Mouse (Mus musculus) lung, adult 18-20 months (tissue): ENCODE results near the gene Vnn1.

Source experiments
- DNase-seq, 2 experiments: peaks; one replicate each; pipeline ENCODE4 v3.0.0; 2022; ENCODE audit warnings: mixed read lengths in 2 of 2

Gene Vnn1

GRCm38 (mm10) chr10:23894601-23895349 is at the start of gene Vnn1:
TSS of gene Vnn1 (plus strand) at chr10:23894688.
- DNase-seq, result peak in 1 of 2 experiments; percentile 4

DNA sequence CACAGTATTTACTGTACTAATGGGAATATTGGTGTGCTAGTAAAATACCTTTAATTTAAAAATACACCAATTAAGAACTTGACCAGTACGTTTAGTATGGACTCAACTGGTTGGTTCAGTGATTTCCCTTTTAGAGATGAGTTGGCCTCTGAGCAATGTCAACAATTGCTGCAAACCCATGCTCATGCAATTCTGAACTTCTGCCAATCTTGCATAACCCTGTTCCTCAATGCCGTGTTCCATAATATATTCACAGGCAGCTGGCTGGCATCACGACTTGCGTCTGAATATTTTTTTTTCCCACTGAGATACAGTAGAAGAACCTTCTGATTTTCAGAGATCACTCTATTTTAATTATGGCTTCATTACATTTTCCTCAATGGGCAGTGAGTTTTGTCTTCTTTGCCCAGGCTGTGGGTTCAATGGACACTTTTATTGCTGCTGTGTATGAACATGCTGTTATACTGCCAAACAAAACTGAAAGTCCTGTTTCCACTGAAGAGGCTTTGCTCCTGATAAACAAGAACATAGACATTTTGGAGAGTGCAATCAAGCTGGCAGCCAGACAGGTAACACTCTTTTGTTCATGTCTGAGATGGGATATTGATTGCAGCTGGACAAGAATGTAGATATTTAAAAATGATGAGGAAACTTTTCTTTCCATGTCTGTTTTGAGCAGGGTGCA is 43.1 kb upstream of the Vnn1 start, which contains the start of gene Vnn3:
Gene Vnn3, plus strand, starts transcription at position 235 of the 685 bp plus-strand sequence.
- DNase-seq, result peak in 1 of 2 experiments; percentile 52

- DNase-seq, result peak; percentile 43 to 80
Observed at GRCm38 (mm10) chr10:23852096-23852495, 42.4 kb upstream of the Vnn1 start.

DNA sequence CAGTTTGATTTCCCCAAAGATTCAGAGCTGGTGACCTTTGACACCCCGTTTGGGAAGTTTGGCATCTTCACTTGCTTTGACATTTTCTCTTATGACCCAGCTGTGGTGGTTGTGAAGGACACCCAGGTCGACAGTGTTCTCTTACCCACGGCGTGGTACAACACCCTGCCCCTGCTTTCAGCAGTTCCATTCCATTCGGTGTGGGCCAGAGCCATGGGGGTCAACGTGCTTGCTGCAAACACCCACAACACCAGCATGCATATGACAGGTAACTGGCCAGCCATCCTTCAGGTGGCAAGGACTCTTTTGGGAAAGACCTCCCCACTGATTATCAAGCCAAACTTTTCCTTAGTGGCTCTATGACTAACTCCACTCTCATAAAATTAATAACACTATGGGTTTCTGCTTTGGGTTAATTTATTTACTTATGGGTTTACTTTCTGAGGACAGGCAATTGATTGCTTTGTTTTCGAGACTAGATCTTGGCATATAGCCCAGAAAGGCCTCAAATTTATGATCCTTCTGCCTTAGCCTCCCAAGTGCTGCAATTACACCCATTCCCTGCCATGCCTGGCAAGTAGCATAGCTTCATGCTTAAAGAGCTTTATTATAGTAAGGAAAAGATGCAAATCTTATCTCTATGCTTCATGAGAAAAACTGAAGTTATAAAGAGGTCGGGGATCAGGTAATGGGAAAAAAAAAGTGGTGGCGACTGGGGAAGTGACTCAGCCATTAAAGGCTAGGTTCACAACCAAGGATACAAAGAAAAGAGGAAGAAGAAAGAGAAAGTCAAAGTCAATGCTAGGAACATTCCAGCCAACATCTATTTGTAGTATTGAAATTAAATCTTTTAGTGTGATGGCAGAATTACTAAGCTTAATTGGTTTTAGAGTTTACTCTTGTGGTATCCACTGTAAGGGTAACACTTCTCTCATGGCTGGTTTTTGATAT is 29.9 kb upstream of the Vnn1 start:
- DNase-seq, result no peak

DNA sequence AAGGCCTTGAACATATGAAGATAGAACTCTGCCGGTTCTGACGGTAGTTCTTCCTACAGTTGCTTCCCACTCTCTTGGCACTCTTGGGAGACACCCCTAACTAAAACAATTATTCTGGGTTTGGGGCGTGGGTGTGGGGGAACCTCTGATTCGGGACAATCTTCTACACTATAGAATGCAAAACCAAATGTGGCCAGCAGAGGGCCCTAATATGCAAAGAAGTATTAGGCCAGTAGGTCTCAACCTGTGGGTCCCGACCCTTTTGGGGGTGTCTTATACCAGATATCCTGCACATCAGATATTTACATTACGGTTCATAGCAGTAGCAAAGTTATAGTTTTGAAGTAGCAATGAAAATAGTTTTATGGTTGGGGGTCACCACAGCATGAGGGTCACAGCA is 13.8 kb upstream of the Vnn1 start:
- peak in 1 of 2 experiments; percentile 23 for DNase-seq

- no peak for DNase-seq
Observed at GRCm38 (mm10) chr10:23884910-23885309, 9.6 kb upstream of the Vnn1 start.

- DNase-seq, result no peak
Observed at GRCm38 (mm10) chr10:23886060-23886459, 8.4 kb upstream of the Vnn1 start.

- peak in 1 of 2 experiments; percentile 9 for DNase-seq
Observed at GRCm38 (mm10) chr10:23892987-23893386, 1.5 kb upstream of the Vnn1 start.

DNA sequence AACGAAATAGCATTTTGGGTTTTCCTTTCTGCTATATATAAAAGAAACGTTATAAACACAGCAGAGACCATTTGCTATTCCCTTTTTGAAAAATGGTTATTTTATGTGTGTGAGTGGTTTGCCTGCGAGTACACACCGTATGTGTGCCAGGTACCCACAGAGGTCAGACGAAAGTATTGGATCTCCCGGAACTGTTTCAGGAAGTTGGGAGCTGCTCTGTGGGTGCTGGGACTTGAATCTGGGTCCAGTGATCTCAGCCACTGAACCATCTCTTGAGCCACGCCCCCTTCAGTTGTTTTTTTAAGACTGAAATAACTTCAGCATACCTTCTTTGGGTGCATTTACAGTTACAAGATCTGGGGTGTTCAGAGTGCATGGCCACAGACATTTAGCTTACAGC is 888 bp downstream of the Vnn1 start:
- DNase-seq, result peak in 1 of 2 experiments; percentile 4

GRCm38 (mm10) chr10:23901119-23901518 is 6.6 kb downstream of the Vnn1 start:
- no peak for DNase-seq

DNA sequence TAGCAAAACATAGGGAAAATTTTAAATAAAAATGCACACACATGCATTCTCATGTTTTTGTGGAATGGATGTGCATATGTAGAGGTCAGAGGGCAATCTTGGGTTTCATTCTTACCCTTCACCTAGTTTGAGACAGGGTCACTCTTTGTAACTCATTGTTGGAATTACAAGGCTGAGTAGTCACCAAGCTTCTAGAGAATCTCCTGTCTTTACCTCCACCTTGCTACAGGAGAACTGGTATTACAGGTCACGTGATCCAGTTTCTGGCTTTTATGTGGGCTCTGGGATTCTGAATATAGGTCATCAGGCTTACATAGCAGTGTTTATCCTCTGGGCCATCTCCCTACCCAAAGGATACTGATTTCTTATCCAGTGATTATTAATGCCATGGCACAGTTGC is 11.2 kb downstream of the Vnn1 start:
- DNase-seq, result no peak

DNA sequence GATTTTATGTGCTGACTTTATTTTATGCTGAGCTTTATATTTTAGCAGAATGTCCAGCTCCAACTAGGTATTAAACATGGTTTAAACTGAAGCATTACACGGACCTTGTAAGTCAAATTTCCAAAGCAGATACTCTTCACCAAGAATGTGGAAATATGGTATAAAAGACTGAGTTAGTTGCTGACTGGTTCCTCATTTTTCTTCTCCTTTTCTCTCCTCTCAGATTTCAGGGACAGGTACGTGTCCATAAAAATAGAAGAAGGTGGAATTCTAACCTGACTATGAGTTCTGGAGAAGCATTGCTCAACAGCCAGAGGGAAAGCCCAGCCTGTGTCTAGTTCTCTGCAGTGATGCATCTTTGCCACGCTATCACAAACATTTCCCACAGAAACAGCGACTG is 25.6 kb downstream of the Vnn1 start, which contains the start of gene Taar1:
Gene Taar1, plus strand, starts transcription at position 301 of the 400 bp plus-strand sequence.
- no peak for DNase-seq

DNA sequence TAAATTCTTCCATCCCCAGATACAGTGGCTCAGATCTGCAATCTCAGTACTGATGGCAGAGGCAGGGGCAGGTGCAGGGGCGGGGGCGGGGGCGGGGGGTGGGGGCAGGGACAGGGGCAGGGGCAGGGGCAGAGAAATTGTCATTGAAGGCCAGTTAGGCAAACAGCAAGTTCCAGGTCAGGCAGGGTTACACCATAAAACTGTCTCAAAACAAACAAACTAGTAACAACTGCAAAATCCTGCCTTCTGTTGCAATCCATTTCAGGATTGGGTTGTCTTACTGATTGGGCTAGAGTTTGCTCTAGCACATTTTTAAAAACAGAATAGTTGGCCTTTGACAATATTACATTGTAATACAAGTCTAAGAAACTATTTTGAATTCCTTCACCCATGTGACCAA is 28.0 kb downstream of the Vnn1 start:
- no peak for DNase-seq

DNA sequence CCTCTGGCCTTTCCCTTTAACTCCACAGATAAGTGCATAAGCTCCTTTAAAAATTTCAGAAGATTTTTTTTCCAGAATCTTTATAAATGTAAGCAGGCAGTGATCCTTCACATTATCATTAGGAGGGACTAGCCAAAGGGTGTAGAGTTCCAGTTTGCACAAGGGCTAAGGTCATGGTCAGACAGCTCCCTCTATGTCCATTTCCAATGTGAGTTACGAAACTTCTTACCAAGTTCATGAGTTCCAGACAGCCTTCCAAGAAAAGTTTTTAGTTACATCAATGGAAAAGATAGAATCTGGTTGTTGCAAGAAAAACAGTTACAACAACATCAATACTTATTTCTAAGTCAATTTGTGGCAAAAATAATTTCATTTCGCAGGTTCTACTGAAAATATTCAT is 29.5 kb downstream of the Vnn1 start:
- DNase-seq, result no peak

GRCm38 (mm10) chr10:23937613-23938012 is 43.1 kb downstream of the Vnn1 start:
- no peak for DNase-seq

DNA sequence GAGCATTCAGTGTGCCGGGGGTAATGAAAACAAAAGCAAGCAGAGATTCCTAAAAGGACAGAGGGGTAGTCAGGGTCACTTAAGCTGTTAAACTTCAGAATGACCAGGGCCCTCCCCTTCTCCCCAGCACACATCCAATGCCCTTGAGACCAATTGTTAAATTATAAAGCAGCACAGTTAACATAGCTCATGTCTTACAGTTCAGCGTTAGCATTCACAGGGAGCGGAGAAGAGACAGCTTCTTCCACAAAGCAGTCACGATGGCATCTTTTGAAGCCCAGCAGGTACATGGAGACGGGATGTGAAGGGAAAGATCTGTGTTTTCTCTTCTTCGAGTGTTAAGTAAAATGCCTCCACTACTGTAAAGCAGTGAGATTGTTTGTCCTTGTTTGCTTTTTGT is 43.8 kb downstream of the Vnn1 start, which contains the start of gene Taar2:
Gene Taar2, plus strand, starts transcription at position 261 of the 400 bp plus-strand sequence.
- no peak for DNase-seq

DNA sequence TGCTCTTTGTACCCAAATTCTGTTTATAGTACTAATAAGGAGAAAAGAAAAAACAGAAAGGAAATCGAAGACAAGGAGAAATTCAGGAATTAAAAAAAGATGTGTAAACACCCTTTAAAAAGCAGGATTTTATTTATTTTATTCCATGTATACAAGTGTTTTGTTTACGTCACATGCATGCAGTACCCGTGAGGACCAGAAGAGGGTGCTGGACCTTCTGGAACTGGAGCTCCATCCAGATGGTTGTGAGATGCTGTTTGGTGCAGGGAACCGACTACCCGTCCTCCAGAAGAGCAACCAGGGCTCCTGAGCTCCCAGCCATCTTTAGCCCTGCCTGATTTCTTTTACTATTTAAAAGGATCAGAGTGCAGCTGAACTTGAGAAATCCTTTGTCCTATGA is 48.0 kb downstream of the Vnn1 start:
- no peak for DNase-seq

- DNase-seq, result peak in 1 of 2 experiments; percentile 17
Observed at GRCm38 (mm10) chr10:23948026-23948425, 53.5 kb downstream of the Vnn1 start.

DNA sequence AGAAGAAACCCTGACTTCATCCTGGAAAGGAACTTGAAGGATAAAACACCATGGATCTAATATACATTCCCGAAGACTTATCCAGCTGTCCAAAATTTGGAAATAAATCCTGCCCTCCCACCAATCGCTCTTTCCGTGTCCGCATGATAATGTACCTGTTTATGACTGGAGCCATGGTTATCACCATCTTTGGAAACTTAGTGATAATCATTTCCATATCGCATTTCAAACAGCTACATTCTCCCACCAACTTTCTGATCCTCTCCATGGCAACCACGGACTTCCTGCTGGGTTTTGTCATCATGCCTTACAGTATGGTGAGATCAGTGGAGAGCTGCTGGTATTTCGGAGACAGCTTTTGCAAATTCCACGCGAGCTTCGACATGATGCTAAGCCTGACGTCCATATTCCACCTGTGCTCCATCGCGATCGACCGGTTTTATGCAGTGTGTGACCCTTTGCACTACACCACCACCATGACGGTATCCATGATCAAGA is 55.1 kb downstream of the Vnn1 start, which contains the start of gene Taar3:
Gene Taar3, plus strand, starts transcription at position 51 of the 498 bp plus-strand sequence.
- no peak for DNase-seq

DNA sequence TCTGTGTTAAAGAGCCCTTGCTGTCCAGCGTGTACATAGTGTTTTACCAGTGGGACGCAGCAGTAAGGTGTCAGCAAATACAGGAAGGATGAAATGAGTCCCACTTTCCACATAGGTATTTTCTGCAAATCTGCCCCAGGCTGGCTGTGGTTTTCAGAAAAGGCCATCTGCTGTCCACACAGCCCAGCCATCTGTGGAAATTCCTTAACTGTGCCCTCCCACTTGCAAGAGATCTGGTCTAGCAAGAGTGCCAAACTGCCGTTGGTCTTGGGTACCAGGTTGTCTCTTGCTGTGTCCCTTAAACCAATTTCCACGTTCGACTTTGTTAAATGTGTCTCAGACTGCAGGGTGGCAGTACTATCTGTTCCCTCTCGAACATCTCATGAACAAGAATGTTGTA is 57.2 kb downstream of the Vnn1 start:
- DNase-seq, result no peak
